ENCODE assay signal across 11 mouse cellular contexts in genomic region chr10:56839006-56839495, GRCm38 (mm10).
DNase-seq lines count a peak whose midpoint lies in the region; ATAC-seq and TF ChIP-seq lines count a peak whose summit lies in the region.
"Had no signal": no experiment of that assay in that cellular context is flagged by ENCODE, and none has a peak within 500 bp of the region (broad histone marks: within the 10 kb centered on the region; RNA-seq: fewer than 3 reads in every experiment).

No protein-coding gene starts in this region.

- no peaks in the 10 kb centered on the region for H3K4me1 ChIP-seq in embryonic facial prominence, embryonic 11.5 days (ENCODE audit: control insufficient read depth, insufficient read depth, low read length)
- H3K4me1 ChIP-seq in hindbrain, postnatal 0 days (ENCODE audit: insufficient read depth, low read length), result 0 out of 2 replicates have a peak, but pooled peaks cover 4% of the 10 kb centered on the region
- no peaks in the 10 kb centered on the region for H3K4me1 ChIP-seq in neural tube, embryonic 14.5 days (ENCODE audit: control insufficient read depth, insufficient read depth, low read length)

- no peaks in the 10 kb centered on the region for H3K9me3 ChIP-seq in embryonic facial prominence, embryonic 11.5 days (replicated peaks; ENCODE audit: control insufficient read depth, low read length)
- no peaks in the 10 kb centered on the region for H3K9me3 ChIP-seq in hindbrain, postnatal 0 days (ENCODE audit: low read length)
- H3K9me3 ChIP-seq in neural tube, embryonic 14.5 days (ENCODE audit: control insufficient read depth, low read length), result no peaks in the 10 kb centered on the region

- no peak for TF ChIP-seq CTCF in hindbrain, postnatal 0 days (IDR thresholded peaks at IDR 0.05; ENCODE audit: low read depth)

- no peak overlapping the region for H3K4me2 ChIP-seq in embryonic facial prominence, embryonic 11.5 days (ENCODE audit: low read depth, low read length)
- peak overlapping the region; percentile 33; the same call in 1 of the 2 replicates for H3K4me2 ChIP-seq in hindbrain, postnatal 0 days (ENCODE audit: low read depth, low read length)
- H3K4me2 ChIP-seq in neural tube, embryonic 14.5 days (ENCODE audit: low read depth, low read length), result no peak overlapping the region

- peak; percentile 10 to 17 for DNase-seq in kidney, postnatal 4 days
- DNase-seq in kidney, postnatal 25 days, result no peak
- DNase-seq in embryonic facial prominence, embryonic 11.5 days (ENCODE audit: low spot score), result peak; percentile 48
- peak; percentile 73 for DNase-seq in hindbrain, postnatal 0 days (ENCODE audit: low spot score)
- no peak for DNase-seq in MN1 (ENCODE audit: low spot score)
- no peak for DNase-seq in heart, adult 11 months
- DNase-seq in thymus, postnatal 14 days, result no peak
- DNase-seq: adrenal gland, postnatal 36 days had no signal

- no peaks in the 10 kb centered on the region for H3K27me3 ChIP-seq in embryonic facial prominence, embryonic 11.5 days (ENCODE audit: control insufficient read depth, insufficient read depth, low read length)
- no peaks in the 10 kb centered on the region for H3K27me3 ChIP-seq in hindbrain, postnatal 0 days (ENCODE audit: insufficient read depth, low read length)
- H3K27me3 ChIP-seq in neural tube, embryonic 14.5 days (ENCODE audit: control insufficient read depth, insufficient read depth, low read length), result no peaks in the 10 kb centered on the region

- no peak overlapping the region for H3K4me3 ChIP-seq in embryonic facial prominence, embryonic 11.5 days (ENCODE audit: low read depth, low read length)
- H3K4me3 ChIP-seq in hindbrain, postnatal 0 days (ENCODE audit: low read length), result no peak overlapping the region
- H3K4me3 ChIP-seq in neural tube, embryonic 14.5 days (ENCODE audit: low read depth, low read length), result no peak overlapping the region
- H3K4me3 ChIP-seq: myocyte had no signal

- no peak overlapping the region for H3K9ac ChIP-seq in embryonic facial prominence, embryonic 11.5 days (replicated peaks; ENCODE audit: low read length)
- no peak overlapping the region for H3K9ac ChIP-seq in hindbrain, postnatal 0 days (replicated peaks; ENCODE audit: low read length)
- no peak overlapping the region for H3K9ac ChIP-seq in neural tube, embryonic 14.5 days (replicated peaks; ENCODE audit: low read depth, low read length)
- H3K9ac ChIP-seq: liver, embryonic 14.5 days had no signal

- WGBS in embryonic facial prominence, embryonic 11.5 days, result 27% methylated on average over 9 of the region's 9 CpGs
- 43% methylated on average over 9 of the region's 9 CpGs for WGBS in hindbrain, postnatal 0 days
- WGBS in neural tube, embryonic 14.5 days, result 52% methylated on average over 9 of the region's 9 CpGs

- ATAC-seq in embryonic facial prominence, embryonic 11.5 days (replicated peaks; ENCODE audit: insufficient number of reproducible peaks, low FRiP score, low TSS enrichment, low read depth), result no peak
- ATAC-seq in hindbrain, postnatal 0 days, result peak; percentile 61; the same call in 1 of the 2 replicates
- peak; percentile 68 for ATAC-seq in neural tube, embryonic 14.5 days (ENCODE audit: low read depth)

- H3K27ac ChIP-seq in embryonic facial prominence, embryonic 11.5 days (replicated peaks; ENCODE audit: low read depth, low read length), result no peak overlapping the region
- H3K27ac ChIP-seq in hindbrain, postnatal 0 days, result peak overlapping the region; percentile 54; the same call in 1 of the 2 replicates
- H3K27ac ChIP-seq in neural tube, embryonic 14.5 days (ENCODE audit: low read depth, low read length), result no peak overlapping the region
- H3K27ac ChIP-seq: liver, embryonic 14.5 days had no signal

- H3K36me3 ChIP-seq in embryonic facial prominence, embryonic 11.5 days (replicated peaks; ENCODE audit: control insufficient read depth, insufficient read depth, low read depth, low read length), result no peaks in the 10 kb centered on the region
- no peaks in the 10 kb centered on the region for H3K36me3 ChIP-seq in hindbrain, postnatal 0 days (ENCODE audit: insufficient read depth, low read length)
- H3K36me3 ChIP-seq in neural tube, embryonic 14.5 days (ENCODE audit: control insufficient read depth, insufficient read depth, low read length), result no peaks in the 10 kb centered on the region

Comparison
In these comparisons a context has a peak if more than half of its experiments do, and no peak if none do; other contexts are left out.
1. DNase-seq: peak in kidney, postnatal 4 days (2 of 2), embryonic facial prominence, embryonic 11.5 days (single experiment) and hindbrain, postnatal 0 days (single experiment); none in kidney, postnatal 25 days (0 of 2), MN1 (single experiment), heart, adult 11 months (single experiment) and thymus, postnatal 14 days (single experiment).